Mouse (Mus musculus) hindbrain, embryonic 12.5 days (tissue): Measurements from ENCODE around the gene Sema6d. TPM values are rescaled to one million over a fixed set of nuclear protein-coding genes. Genes with fewer than 3 reads are reported as not detected.

Source experiments
- ATAC-seq: fragments of 200-750 bp; cut with Nextera tagmentation; 2 replicates; pipeline ENCODE4 v1.8.0; 2017; ENCODE audit warnings: moderate TSS enrichment; ENCODE audit not compliant: low FRiP score
- H3K27ac ChIP-seq: fragments of 300-500 bp; sonication (generic); 2 replicates; pipeline ENCODE4 v1.5.1; 2016; ENCODE audit warnings: mild to moderate bottlenecking
- H3K27me3 ChIP-seq: fragments of 300-500 bp; sonication (generic); 2 replicates; pipeline ENCODE4 v1.6.1; 2016; ENCODE audit warnings: mild to moderate bottlenecking
- H3K36me3 ChIP-seq: fragments of 300-500 bp; sonication (generic); 2 replicates; pipeline ENCODE4 v1.6.1; 2016; ENCODE audit warnings: mild to moderate bottlenecking
- H3K4me1 ChIP-seq: fragments of 300-500 bp; sonication (generic); 2 replicates; pipeline ENCODE4 v1.6.1; 2016
- H3K4me2 ChIP-seq: fragments of 300-500 bp; sonication (generic); replicated peaks from 2 replicates; pipeline ENCODE4 v1.6.1; 2016; ENCODE audit warnings: mild to moderate bottlenecking
- H3K4me3 ChIP-seq: fragments of 300-500 bp; sonication (generic); 2 replicates; pipeline ENCODE4 v1.5.1; 2016; ENCODE audit warnings: mild to moderate bottlenecking
- H3K9ac ChIP-seq: fragments of 300-500 bp; sonication (generic); 2 replicates; pipeline ENCODE4 v1.6.1; 2016; ENCODE audit warnings: mild to moderate bottlenecking, moderate library complexity
- H3K9me3 ChIP-seq: fragments of 300-500 bp; sonication (generic); replicated peaks from 2 replicates; pipeline ENCODE4 v1.6.1; 2016; ENCODE audit warnings: mild to moderate bottlenecking
- WGBS: fragments of 180-500 bp; shearing (Covaris S2); methylation state at CpG from one replicate; pipeline ENCODE4 v1.1.7; 2016; 5-methylcytosine and 5-hydroxymethylcytosine counted together
- polyA plus RNA-seq: library from polyadenylated mRNA; unstranded; fragments of >200 nt; fragmentation: Nextera tagmentation; extraction: Ambion mirVana; gene quantifications from 2 replicates; pipeline ENCODE4 v1.2.1, GENCODE M21; 2016

The Sema6d gene
- polyA plus RNA-seq, 1 experiment from 2014 or later, result 25.5 TPM

GRCm38 (mm10) chr2:124189271-124189670, 99.5 kb downstream of the Sema6d start:
- no peak overlapping the region for H3K27ac ChIP-seq
- no peaks in the 10 kb centered on the region for H3K4me1 ChIP-seq
- no peaks in the 10 kb centered on the region for H3K36me3 ChIP-seq
- H3K27me3 ChIP-seq, result no peaks in the 10 kb centered on the region
- ATAC-seq, result no peak
- no peak overlapping the region for H3K9ac ChIP-seq
- no peaks in the 10 kb centered on the region for H3K9me3 ChIP-seq
- 84% methylated on average over 2 of the region's 2 CpGs for WGBS
- H3K4me2 ChIP-seq, result no peak overlapping the region
- no peak overlapping the region for H3K4me3 ChIP-seq

GRCm38 (mm10) chr2:124194041-124194440, 104.3 kb downstream of the Sema6d start:
- Histone ChIP-seq H3K36me3 (no peaks in the 10 kb centered on the region), H3K9ac (no peak overlapping the region), H3K4me1 (no peaks in the 10 kb centered on the region), H3K9me3 (no peaks in the 10 kb centered on the region), H3K4me3 (no peak overlapping the region), H3K27me3 (no peaks in the 10 kb centered on the region), H3K4me2 (no peak overlapping the region), H3K27ac (no peak overlapping the region)
- WGBS, result 89% methylated on average over 5 of the region's 5 CpGs
- ATAC-seq, result no peak

GRCm38 (mm10) chr2:124201493-124201892, 111.7 kb downstream of the Sema6d start:
- no peaks in the 10 kb centered on the region for H3K27me3 ChIP-seq
- WGBS, result 88% methylated on average over 5 of the region's 5 CpGs

GRCm38 (mm10) chr2:124202475-124202990, 112.8 kb downstream of the Sema6d start:
- no peaks in the 10 kb centered on the region for H3K9me3 ChIP-seq
- no peak overlapping the region for H3K27ac ChIP-seq
- no peaks in the 10 kb centered on the region for H3K36me3 ChIP-seq
- H3K4me2 ChIP-seq, result no peak overlapping the region
- no peak overlapping the region for H3K9ac ChIP-seq
- 40% methylated on average over 4 of the region's 4 CpGs for WGBS
- H3K4me3 ChIP-seq, result no peak overlapping the region
- no peak for ATAC-seq
- peaks cover 2% of the 10 kb centered on the region; the same call in 1 of the 2 replicates for H3K4me1 ChIP-seq
- H3K27me3 ChIP-seq, result no peaks in the 10 kb centered on the region

More at GRCm38 (mm10) chr2:124201493-124201892, 111.7 kb downstream of the Sema6d start:
- H3K4me3 ChIP-seq, result no peak overlapping the region
- no peak overlapping the region for H3K9ac ChIP-seq
- no peaks in the 10 kb centered on the region for H3K9me3 ChIP-seq
- no peak for ATAC-seq
- peaks cover 2% of the 10 kb centered on the region; the same call in 1 of the 2 replicates for H3K4me1 ChIP-seq
- H3K4me2 ChIP-seq, result no peak overlapping the region
- H3K36me3 ChIP-seq, result no peaks in the 10 kb centered on the region
- no peak overlapping the region for H3K27ac ChIP-seq

GRCm38 (mm10) chr2:124205811-124206210, 116.0 kb downstream of the Sema6d start:
- no peak overlapping the region for H3K27ac ChIP-seq
- H3K27me3 ChIP-seq, result no peaks in the 10 kb centered on the region
- peaks cover 2% of the 10 kb centered on the region; the same call in 1 of the 2 replicates for H3K4me1 ChIP-seq
- 83% methylated on average over 5 of the region's 5 CpGs for WGBS
- H3K4me3 ChIP-seq, result no peak overlapping the region
- H3K9ac ChIP-seq, result no peak overlapping the region
- H3K4me2 ChIP-seq, result no peak overlapping the region
- no peak for ATAC-seq
- H3K36me3 ChIP-seq, result no peaks in the 10 kb centered on the region
- no peaks in the 10 kb centered on the region for H3K9me3 ChIP-seq

GRCm38 (mm10) chr2:124208251-124208650, 118.5 kb downstream of the Sema6d start:
- Histone ChIP-seq H3K27ac (no peak overlapping the region), H3K9ac (no peak overlapping the region), H3K4me3 (no peak overlapping the region), H3K36me3 (no peaks in the 10 kb centered on the region), H3K4me1 (no peaks in the 10 kb centered on the region), H3K4me2 (no peak overlapping the region), H3K27me3 (no peaks in the 10 kb centered on the region), H3K9me3 (no peaks in the 10 kb centered on the region)
- ATAC-seq, result no peak
- 67% methylated on average over 2 of the region's 2 CpGs for WGBS

GRCm38 (mm10) chr2:124223559-124223958, 133.8 kb downstream of the Sema6d start:
- H3K9me3 ChIP-seq, result no peaks in the 10 kb centered on the region
- H3K27me3 ChIP-seq, result no peaks in the 10 kb centered on the region
- no peak overlapping the region for H3K4me2 ChIP-seq
- 81% methylated on average over 7 of the region's 7 CpGs for WGBS
- H3K9ac ChIP-seq, result no peak overlapping the region
- H3K4me3 ChIP-seq, result no peak overlapping the region
- H3K27ac ChIP-seq, result no peak overlapping the region
- H3K4me1 ChIP-seq, result no peaks in the 10 kb centered on the region
- no peak for ATAC-seq
- H3K36me3 ChIP-seq, result no peaks in the 10 kb centered on the region

GRCm38 (mm10) chr2:124224328-124224727, 134.6 kb downstream of the Sema6d start:
- no peak overlapping the region for H3K4me2 ChIP-seq
- H3K9me3 ChIP-seq, result no peaks in the 10 kb centered on the region
- ATAC-seq, result no peak
- no peak overlapping the region for H3K4me3 ChIP-seq
- WGBS, result 65% methylated on average over 2 of the region's 2 CpGs
- no peaks in the 10 kb centered on the region for H3K27me3 ChIP-seq
- no peak overlapping the region for H3K9ac ChIP-seq
- H3K4me1 ChIP-seq, result no peaks in the 10 kb centered on the region
- H3K27ac ChIP-seq, result no peak overlapping the region
- no peaks in the 10 kb centered on the region for H3K36me3 ChIP-seq

GRCm38 (mm10) chr2:124234636-124235221, 145.0 kb downstream of the Sema6d start:
- Histone ChIP-seq H3K4me1 (no peaks in the 10 kb centered on the region), H3K9ac (no peak overlapping the region), H3K27ac (no peak overlapping the region), H3K4me3 (no peak overlapping the region), H3K9me3 (no peaks in the 10 kb centered on the region), H3K4me2 (no peak overlapping the region), H3K27me3 (no peaks in the 10 kb centered on the region), H3K36me3 (no peaks in the 10 kb centered on the region)
- ATAC-seq, result no peak
- 74% methylated on average over 9 of the region's 9 CpGs for WGBS

GRCm38 (mm10) chr2:124235237-124236055, 145.7 kb downstream of the Sema6d start:
- H3K27ac ChIP-seq, result no peak overlapping the region
- no peak overlapping the region for H3K4me3 ChIP-seq
- ATAC-seq, result no peak
- no peaks in the 10 kb centered on the region for H3K4me1 ChIP-seq
- 31% methylated on average over 6 of the region's 6 CpGs for WGBS
- no peak overlapping the region for H3K9ac ChIP-seq
- H3K36me3 ChIP-seq, result no peaks in the 10 kb centered on the region
- no peaks in the 10 kb centered on the region for H3K27me3 ChIP-seq
- no peaks in the 10 kb centered on the region for H3K9me3 ChIP-seq
- H3K4me2 ChIP-seq, result no peak overlapping the region

- Histone ChIP-seq H3K9me3 (no peaks in the 10 kb centered on the region), H3K27me3 (no peaks in the 10 kb centered on the region), H3K27ac (no peak overlapping the region), H3K9ac (no peak overlapping the region), H3K4me3 (no peak overlapping the region), H3K4me2 (no peak overlapping the region), H3K4me1 (no peaks in the 10 kb centered on the region), H3K36me3 (no peaks in the 10 kb centered on the region)
- 97% methylated on average over 1 of the region's 1 CpGs for WGBS
- no peak for ATAC-seq
Measured at GRCm38 (mm10) chr2:124236831-124237230, 147.1 kb downstream of the Sema6d start.

- Histone ChIP-seq H3K4me2 (no peak overlapping the region), H3K4me3 (no peak overlapping the region), H3K27me3 (no peaks in the 10 kb centered on the region), H3K27ac (no peak overlapping the region), H3K9ac (no peak overlapping the region), H3K36me3 (no peaks in the 10 kb centered on the region), H3K9me3 (no peaks in the 10 kb centered on the region), H3K4me1 (peaks cover 3% of the 10 kb centered on the region; the same call in 1 of the 2 replicates)
- 66% methylated on average over 1 of the region's 1 CpGs for WGBS
- ATAC-seq, result no peak
Measured at GRCm38 (mm10) chr2:124243608-124244007, 153.8 kb downstream of the Sema6d start.
